Mouse (Mus musculus) hindbrain, embryonic 13.5 days (tissue): Measurements from ENCODE around the gene Fam229a. TPM values are rescaled to one million over a fixed set of nuclear protein-coding genes. Genes with fewer than 3 reads are reported as not detected.
A peak's percentile ranks its signal among the peaks of the same experiment; 100 is the strongest.

Experiments
- ATAC-seq: fragments of 200-750 bp; cut with Nextera tagmentation; 2 replicates; pipeline ENCODE4 v1.8.0; 2017; ENCODE audit warnings: moderate TSS enrichment; ENCODE audit not compliant: low FRiP score
- H3K27ac ChIP-seq: fragments of 300-500 bp; sonication (generic); 2 replicates; pipeline ENCODE4 v1.5.1; 2015; ENCODE audit warnings: inconsistent platforms, mild to moderate bottlenecking, moderate library complexity
- H3K27me3 ChIP-seq: fragments of 300-500 bp; sonication (generic); 2 replicates; pipeline ENCODE4 v1.6.1; 2015; ENCODE audit warnings: mild to moderate bottlenecking, inconsistent platforms
- H3K36me3 ChIP-seq: fragments of 300-500 bp; sonication (generic); 2 replicates; pipeline ENCODE4 v1.6.1; 2015; ENCODE audit warnings: mild to moderate bottlenecking, inconsistent platforms
- H3K4me1 ChIP-seq: fragments of 300-500 bp; sonication (generic); replicated peaks from 2 replicates; pipeline ENCODE4 v1.6.1; 2015; ENCODE audit warnings: inconsistent platforms
- H3K4me2 ChIP-seq: fragments of 300-500 bp; sonication (generic); 2 replicates; pipeline ENCODE4 v1.6.1; 2015; ENCODE audit warnings: inconsistent platforms, mild to moderate bottlenecking, moderate library complexity
- H3K4me3 ChIP-seq: fragments of 300-500 bp; sonication (generic); 2 replicates; pipeline ENCODE4 v1.5.1; 2015; ENCODE audit warnings: mild to moderate bottlenecking, inconsistent platforms
- H3K9ac ChIP-seq: fragments of 300-500 bp; sonication (generic); 2 replicates; pipeline ENCODE4 v1.6.1; 2015; ENCODE audit warnings: mild to moderate bottlenecking, inconsistent platforms
- H3K9me3 ChIP-seq: fragments of 300-500 bp; sonication (generic); 2 replicates; pipeline ENCODE4 v1.6.1; 2016; ENCODE audit warnings: inconsistent platforms
- WGBS: fragments of 180-500 bp; shearing (Covaris S2); methylation state at CpG from one replicate; pipeline ENCODE4 v1.1.7; 2015; 5-methylcytosine and 5-hydroxymethylcytosine counted together
- polyA plus RNA-seq: library from polyadenylated mRNA; unstranded; fragments of >200 nt; fragmentation: Nextera tagmentation; extraction: Ambion mirVana; gene quantifications from 2 replicates; pipeline ENCODE4 v1.2.1, GENCODE M21; 2015

The Fam229a gene
- polyA plus RNA-seq, 1 experiment from 2014 or later = not detected

GRCm38 (mm10) chr4:129461183-129461960, 29.6 kb upstream of the Fam229a start, which contains the start of gene Bsdc1:
TSS of gene Bsdc1 (plus strand) at chr4:129461581.
- peak within 1 kb of the TSS; percentile 75 for H3K4me2 ChIP-seq
- peak within 1 kb of the TSS; percentile 95 for H3K27ac ChIP-seq
- H3K9ac ChIP-seq = peak within 1 kb of the TSS; percentile 89
- H3K27me3 ChIP-seq = no peaks in the 10 kb centered on the region
- H3K9me3 ChIP-seq = no peaks in the 10 kb centered on the region
- H3K4me1 ChIP-seq = peaks cover 13% of the 10 kb centered on the region
- ATAC-seq = peak; percentile 99
- peak within 1 kb of the TSS; percentile 96 for H3K4me3 ChIP-seq
- under 1% methylated on average over 46 of the region's 46 CpGs for WGBS
- H3K36me3 ChIP-seq = peaks cover 29% of the 10 kb centered on the region

- Histone ChIP-seq H3K4me3 (peak overlapping the region; percentile 96), H3K4me2 (peak overlapping the region; percentile 75), H3K27me3 (no peaks in the 10 kb centered on the region), H3K4me1 (peaks cover 13% of the 10 kb centered on the region), H3K36me3 (peaks cover 37% of the 10 kb centered on the region), H3K9ac (peak overlapping the region; percentile 89), H3K27ac (peak overlapping the region; percentile 77), H3K9me3 (no peaks in the 10 kb centered on the region)
- no peak for ATAC-seq
- 42% methylated on average over 3 of the region's 3 CpGs for WGBS
Observed at GRCm38 (mm10) chr4:129462118-129462517, 28.9 kb upstream of the Fam229a start.

GRCm38 (mm10) chr4:129463097-129464059, 27.6 kb upstream of the Fam229a start:
- Histone ChIP-seq H3K27ac (no peak overlapping the region), H3K4me2 (no peak overlapping the region; the same call in 1 of the 2 replicates), H3K4me3 (no peak overlapping the region), H3K9me3 (no peaks in the 10 kb centered on the region), H3K27me3 (no peaks in the 10 kb centered on the region), H3K9ac (no peak overlapping the region), H3K36me3 (peaks cover 49% of the 10 kb centered on the region), H3K4me1 (peaks cover 13% of the 10 kb centered on the region)
- 89% methylated on average over 24 of the region's 24 CpGs for WGBS
- ATAC-seq = no peak

- Histone ChIP-seq H3K27me3 (no peaks in the 10 kb centered on the region), H3K4me3 (no peak overlapping the region), H3K27ac (no peak overlapping the region), H3K4me1 (peaks cover 13% of the 10 kb centered on the region), H3K36me3 (peaks cover 58% of the 10 kb centered on the region), H3K9me3 (no peaks in the 10 kb centered on the region), H3K9ac (no peak overlapping the region), H3K4me2 (no peak overlapping the region)
- ATAC-seq = no peak
- WGBS = 81% methylated on average over 4 of the region's 4 CpGs
Observed at GRCm38 (mm10) chr4:129464286-129464815, 26.6 kb upstream of the Fam229a start.

GRCm38 (mm10) chr4:129476047-129476446, 14.9 kb upstream of the Fam229a start:
- no peak for ATAC-seq

GRCm38 (mm10) chr4:129479863-129480262, 11.1 kb upstream of the Fam229a start:
- ATAC-seq = no peak

More at GRCm38 (mm10) chr4:129476047-129476446, 14.9 kb upstream of the Fam229a start:
- Histone ChIP-seq H3K4me2 (no peak overlapping the region), H3K9me3 (no peaks in the 10 kb centered on the region), H3K36me3 (peaks cover 95% of the 10 kb centered on the region), H3K4me1 (no peaks in the 10 kb centered on the region), H3K4me3 (no peak overlapping the region), H3K27ac (no peak overlapping the region), H3K9ac (no peak overlapping the region), H3K27me3 (no peaks in the 10 kb centered on the region)
- 85% methylated on average over 11 of the region's 11 CpGs for WGBS

GRCm38 (mm10) chr4:129481090-129481489, 9.9 kb upstream of the Fam229a start:
- ATAC-seq = no peak
- H3K4me1 ChIP-seq = no peaks in the 10 kb centered on the region
- H3K36me3 ChIP-seq = peaks cover 97% of the 10 kb centered on the region
- no peaks in the 10 kb centered on the region for H3K27me3 ChIP-seq
- H3K27ac ChIP-seq = no peak overlapping the region
- H3K4me3 ChIP-seq = no peak overlapping the region
- no peak overlapping the region for H3K4me2 ChIP-seq
- H3K9ac ChIP-seq = no peak overlapping the region
- 96% methylated on average over 1 of the region's 1 CpGs for WGBS
- H3K9me3 ChIP-seq = no peaks in the 10 kb centered on the region

More at GRCm38 (mm10) chr4:129479863-129480262, 11.1 kb upstream of the Fam229a start:
- Histone ChIP-seq H3K4me2 (no peak overlapping the region), H3K27me3 (no peaks in the 10 kb centered on the region), H3K9ac (no peak overlapping the region), H3K36me3 (peaks cover 96% of the 10 kb centered on the region), H3K4me3 (no peak overlapping the region), H3K27ac (no peak overlapping the region), H3K9me3 (no peaks in the 10 kb centered on the region), H3K4me1 (no peaks in the 10 kb centered on the region)
- 92% methylated on average over 3 of the region's 3 CpGs for WGBS

GRCm38 (mm10) chr4:129494681-129495080, 3.7 kb downstream of the Fam229a start:
- H3K9ac ChIP-seq = no peak overlapping the region
- no peak overlapping the region for H3K4me3 ChIP-seq
- H3K27me3 ChIP-seq = peaks cover 32% of the 10 kb centered on the region
- no peak overlapping the region for H3K27ac ChIP-seq
- H3K9me3 ChIP-seq = no peaks in the 10 kb centered on the region
- H3K36me3 ChIP-seq = no peaks in the 10 kb centered on the region; the same call in 1 of the 2 replicates
- H3K4me1 ChIP-seq = peaks cover 29% of the 10 kb centered on the region
- H3K4me2 ChIP-seq = no peak overlapping the region
- ATAC-seq = no peak
- WGBS = 68% methylated on average over 7 of the region's 7 CpGs

GRCm38 (mm10) chr4:129495672-129496562, 4.9 kb downstream of the Fam229a start:
- H3K36me3 ChIP-seq = no peaks in the 10 kb centered on the region
- H3K4me1 ChIP-seq = peaks cover 34% of the 10 kb centered on the region
- 20% methylated on average over 16 of the region's 16 CpGs for WGBS
- peak; percentile 49 for ATAC-seq
- H3K27me3 ChIP-seq = peaks cover 20% of the 10 kb centered on the region
- peak overlapping the region; percentile 62 for H3K9ac ChIP-seq
- peak overlapping the region; percentile 6; the same call in 1 of the 2 replicates for H3K4me3 ChIP-seq
- no peaks in the 10 kb centered on the region for H3K9me3 ChIP-seq
- H3K27ac ChIP-seq = peak overlapping the region; percentile 83
- peak overlapping the region; percentile 44 for H3K4me2 ChIP-seq

- WGBS = 46% methylated on average over 6 of the region's 6 CpGs
Observed at GRCm38 (mm10) chr4:129496631-129497030, 5.6 kb downstream of the Fam229a start.

GRCm38 (mm10) chr4:129498941-129499340, 8.0 kb downstream of the Fam229a start:
- Histone ChIP-seq H3K9ac (no peak overlapping the region), H3K9me3 (no peaks in the 10 kb centered on the region), H3K36me3 (no peaks in the 10 kb centered on the region), H3K4me3 (no peak overlapping the region), H3K4me2 (no peak overlapping the region), H3K27me3 (0 out of 2 replicates have a peak, but pooled peaks cover 4% of the 10 kb centered on the region), H3K4me1 (peaks cover 31% of the 10 kb centered on the region), H3K27ac (no peak overlapping the region)
- WGBS = 74% methylated on average over 3 of the region's 3 CpGs
- ATAC-seq = no peak

More at GRCm38 (mm10) chr4:129496631-129497030, 5.6 kb downstream of the Fam229a start:
- peak overlapping the region; percentile 62 for H3K9ac ChIP-seq
- peak overlapping the region; percentile 6; the same call in 1 of the 2 replicates for H3K4me3 ChIP-seq
- peak overlapping the region; percentile 44 for H3K4me2 ChIP-seq
- H3K9me3 ChIP-seq = no peaks in the 10 kb centered on the region
- H3K36me3 ChIP-seq = no peaks in the 10 kb centered on the region
- peak overlapping the region; percentile 83 for H3K27ac ChIP-seq
- H3K27me3 ChIP-seq = peaks cover 13% of the 10 kb centered on the region
- H3K4me1 ChIP-seq = peaks cover 32% of the 10 kb centered on the region
- no peak; the same call in 1 of the 2 replicates for ATAC-seq
